Mouse (Mus musculus): ENCODE measurements around the gene Gm21988.

DNA sequence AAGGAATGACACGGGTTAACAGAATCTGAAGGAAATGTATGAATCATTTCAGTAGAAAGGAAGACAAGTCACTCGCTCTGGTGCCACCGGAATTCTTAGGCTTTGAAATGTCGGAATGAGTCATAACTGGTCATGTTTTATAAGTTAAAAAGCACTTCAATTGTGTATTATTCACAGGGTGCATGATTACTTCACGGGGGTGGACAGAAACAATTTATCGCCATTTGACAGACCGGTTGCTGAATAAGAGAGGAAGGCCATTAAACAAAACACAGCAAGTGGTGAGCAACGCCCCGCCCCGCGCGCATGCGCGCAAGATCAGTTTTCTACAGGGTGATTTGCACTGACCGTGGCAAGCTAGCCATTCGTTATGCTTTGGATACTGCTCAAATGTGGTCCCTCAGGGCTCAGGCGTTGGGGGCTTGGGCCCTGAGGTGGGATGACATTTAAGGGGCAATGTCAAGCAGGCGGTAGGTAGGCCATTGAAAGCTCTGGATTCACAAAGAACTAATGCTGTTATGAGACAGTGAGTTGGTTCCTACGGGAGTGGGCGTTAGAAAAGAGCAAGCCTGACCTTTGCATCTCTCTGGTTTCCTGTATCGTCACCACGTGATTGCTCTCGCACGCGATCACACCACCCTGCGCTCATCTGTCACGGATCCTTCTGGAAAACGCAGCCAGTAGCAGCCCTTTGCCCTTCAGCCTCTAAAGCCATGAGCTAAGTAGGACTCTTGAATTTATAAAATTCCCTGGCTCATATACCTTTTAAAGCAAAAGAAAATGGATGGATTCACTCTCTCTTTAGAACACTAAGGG is 50.1 kb downstream of the Gm21988 start:
- TF ChIP-seq CTCF (IDR thresholded peaks at IDR 0.05; ENCODE audit: control insufficient read depth, insufficient read depth, low read length) (no peak), POLR2A (IDR thresholded peaks at IDR 0.05; ENCODE audit: borderline replicate concordance, control insufficient read depth, low read depth, low read length) (no peak)
